Mouse (Mus musculus) C2C12 (cell line): Measurements from ENCODE around the gene Pradc1. TPM values are rescaled to one million over a fixed set of nuclear protein-coding genes. Genes with fewer than 3 reads are reported as not detected.
A peak's percentile ranks its signal among the peaks of the same experiment; 100 is the strongest.

Experiments
- H3K27me3 ChIP-seq: one replicate; pipeline ENCODE4 v1.6.1; 2011; ENCODE audit not compliant: control insufficient read depth, insufficient read depth, insufficient read length
- H3K36me3 ChIP-seq: one replicate; pipeline ENCODE4 v1.6.1; 2011; ENCODE audit not compliant: control insufficient read depth, insufficient read depth
- H3K4me3 ChIP-seq: one replicate; pipeline ENCODE4 v1.5.1; 2011; ENCODE audit warnings: mild to moderate bottlenecking, control low read depth; ENCODE audit not compliant: poor library complexity, insufficient read depth, severe bottlenecking
- H3K79me2 ChIP-seq: one replicate; pipeline ENCODE4 v1.6.1; 2011; ENCODE audit not compliant: control insufficient read depth, insufficient read depth
- H3K79me3 ChIP-seq: one replicate; pipeline ENCODE4 v1.6.1; 2011; ENCODE audit warnings: low read depth, control low read depth
- H3ac ChIP-seq: one replicate; pipeline ENCODE3; 2011; ENCODE audit warnings: low read depth; ENCODE audit not compliant: control insufficient read depth, insufficient read length
- CEBPB ChIP-seq: IDR thresholded peaks from one replicate; pipeline ENCODE4 v1.6.1; 2011; ENCODE audit warnings: low read depth, mild to moderate bottlenecking, control low read depth, moderate library complexity
- CTCF ChIP-seq: IDR thresholded peaks from one replicate; pipeline ENCODE4 v1.5.1; 2011; ENCODE audit not compliant: control insufficient read depth, insufficient read depth, insufficient read length
- FOSL1 ChIP-seq: IDR thresholded peaks from one replicate; pipeline ENCODE4 v1.8.0; 2011; ENCODE audit warnings: mild to moderate bottlenecking, low read length; ENCODE audit not compliant: poor library complexity, insufficient read depth, severe bottlenecking
- MAX ChIP-seq: IDR thresholded peaks from one replicate; pipeline ENCODE4 v1.6.1; 2011; ENCODE audit warnings: mild to moderate bottlenecking, control low read depth
- MYOD1 ChIP-seq: IDR thresholded peaks from one replicate; pipeline ENCODE4 v1.6.1; 2011; ENCODE audit warnings: low read depth; ENCODE audit not compliant: control insufficient read depth, insufficient read length
- MYOG ChIP-seq: IDR thresholded peaks from one replicate; pipeline ENCODE4 v1.6.1; 2011; ENCODE audit not compliant: control insufficient read depth, insufficient read length; ENCODE audit errors: extremely low read depth
- USF1 ChIP-seq: IDR thresholded peaks from one replicate; pipeline ENCODE4 v1.6.1; 2011; ENCODE audit warnings: low read depth, mild to moderate bottlenecking, control low read depth, moderate library complexity
- polyA plus RNA-seq: library from polyadenylated mRNA; unstranded; fragments of >200 nt; fragmentation: generic; extraction: Trizol; gene quantifications from one replicate; pipeline ENCODE4 v1.2.1, GENCODE M21; 2012; ENCODE audit warnings: missing spikeins

Pradc1 gene
- polyA plus RNA-seq, 1 experiment: 35.6 TPM

GRCm38 (mm10) chr6:85447351-85447750, 4.4 kb downstream of the Pradc1 start:
- H3K79me3 ChIP-seq: peaks cover 7% of the 10 kb centered on the region
- no peaks in the 10 kb centered on the region for H3K27me3 ChIP-seq
- H3ac ChIP-seq: no peak overlapping the region
- TF ChIP-seq MYOG (no peak), FOSL1 (no peak), CEBPB (no peak), USF1 (no peak), MYOD1 (no peak), MAX (no peak), CTCF (no peak)
- H3K4me3 ChIP-seq: no peak overlapping the region
- peaks cover 6% of the 10 kb centered on the region for H3K79me2 ChIP-seq
- H3K36me3 ChIP-seq: peaks cover 37% of the 10 kb centered on the region

DNA sequence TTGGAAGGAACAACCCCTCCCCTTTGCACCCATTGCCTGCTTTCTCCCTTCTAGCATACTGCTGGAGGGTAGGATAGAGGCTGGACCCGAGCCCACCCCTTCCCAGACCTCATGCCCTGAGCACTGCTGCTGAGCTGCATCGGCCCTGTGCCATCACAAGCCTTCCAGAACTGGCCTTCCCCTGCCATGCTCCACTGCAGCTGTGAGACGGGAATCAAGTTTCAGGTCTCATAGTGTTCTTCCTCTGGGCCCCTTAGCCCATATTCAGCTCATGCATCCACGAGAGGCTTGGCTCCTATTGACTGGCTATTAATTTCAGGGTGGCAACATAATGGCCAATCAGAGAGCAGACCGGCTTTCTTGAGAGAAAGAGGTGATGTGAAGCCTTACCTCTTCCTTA, 6.5 kb downstream of the Pradc1 start:
- TF ChIP-seq FOSL1 (no peak), MYOG (no peak), CEBPB (no peak), MAX (no peak), USF1 (no peak), MYOD1 (no peak), CTCF (no peak)
- Histone ChIP-seq H3K79me3 (peaks cover 2% of the 10 kb centered on the region), H3K4me3 (no peak overlapping the region)

DNA sequence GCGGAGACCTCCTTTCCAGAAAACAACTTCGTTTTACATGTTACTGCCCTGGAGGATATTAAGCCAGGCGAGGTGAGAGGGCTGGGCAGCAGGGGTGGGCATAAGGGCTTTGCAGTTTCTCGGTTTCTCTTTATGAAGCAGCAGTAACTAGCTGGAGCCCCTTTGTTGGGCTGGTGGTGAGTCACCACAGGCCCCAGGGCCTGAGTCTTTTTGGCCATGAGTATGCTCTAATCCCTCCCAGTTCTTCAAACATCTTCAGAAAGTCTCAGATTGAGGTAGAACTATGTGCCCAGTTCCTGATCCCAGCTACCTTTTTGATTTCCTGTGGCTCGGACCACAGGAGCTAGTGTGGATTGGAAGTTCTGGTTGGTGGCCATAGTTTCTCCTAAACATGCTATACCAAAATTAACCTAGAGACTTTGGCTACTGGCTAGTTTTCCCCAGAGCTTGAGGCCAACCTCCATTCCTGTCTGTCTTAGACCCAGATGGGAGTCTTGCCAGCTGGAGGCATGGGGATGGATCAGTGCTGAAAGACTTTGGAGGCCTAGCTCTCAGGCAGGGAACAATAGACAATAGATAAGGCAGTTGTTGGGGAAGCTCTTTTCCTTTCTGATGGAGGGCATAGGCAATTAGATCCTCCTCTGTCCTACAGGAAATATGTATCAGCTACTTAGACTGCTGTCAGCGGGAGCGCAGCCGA, 7.4 kb downstream of the Pradc1 start:
- no peak for TF ChIP-seq FOSL1
- no peak for TF ChIP-seq USF1
- no peak for TF ChIP-seq CEBPB
- no peak for TF ChIP-seq MYOD1
- H3K36me3 ChIP-seq: peaks cover 63% of the 10 kb centered on the region
- no peaks in the 10 kb centered on the region for H3K79me2 ChIP-seq
- no peaks in the 10 kb centered on the region for H3K27me3 ChIP-seq
- H3K79me3 ChIP-seq: peaks cover 2% of the 10 kb centered on the region
- no peak overlapping the region for H3K4me3 ChIP-seq
- no peak overlapping the region for H3ac ChIP-seq

More for the DNA sequence above, 6.5 kb downstream of the Pradc1 start:
- no peaks in the 10 kb centered on the region for H3K27me3 ChIP-seq
- H3K36me3 ChIP-seq: peaks cover 54% of the 10 kb centered on the region
- no peaks in the 10 kb centered on the region for H3K79me2 ChIP-seq
- H3ac ChIP-seq: no peak overlapping the region

- Histone ChIP-seq H3K36me3 (peaks cover 71% of the 10 kb centered on the region), H3K79me3 (peaks cover 3% of the 10 kb centered on the region), H3K27me3 (no peaks in the 10 kb centered on the region), H3ac (no peak overlapping the region), H3K4me3 (no peak overlapping the region), H3K79me2 (peaks cover 3% of the 10 kb centered on the region)
- TF ChIP-seq MYOD1 (peak; percentile 3), MAX (no peak)
These were observed 8.1 kb downstream of the Pradc1 start for GRCm38 (mm10) chr6:85443488-85444233.

GRCm38 (mm10) chr6:85441142-85441541, 10.6 kb downstream of the Pradc1 start:
- Histone ChIP-seq H3K4me3 (no peak overlapping the region), H3K79me3 (peaks cover 15% of the 10 kb centered on the region), H3ac (no peak overlapping the region), H3K36me3 (peaks cover 68% of the 10 kb centered on the region), H3K79me2 (peaks cover 28% of the 10 kb centered on the region), H3K27me3 (no peaks in the 10 kb centered on the region)
- TF ChIP-seq CTCF (no peak), MAX (no peak), USF1 (no peak), MYOG (no peak), MYOD1 (no peak), FOSL1 (no peak), CEBPB (no peak)

DNA sequence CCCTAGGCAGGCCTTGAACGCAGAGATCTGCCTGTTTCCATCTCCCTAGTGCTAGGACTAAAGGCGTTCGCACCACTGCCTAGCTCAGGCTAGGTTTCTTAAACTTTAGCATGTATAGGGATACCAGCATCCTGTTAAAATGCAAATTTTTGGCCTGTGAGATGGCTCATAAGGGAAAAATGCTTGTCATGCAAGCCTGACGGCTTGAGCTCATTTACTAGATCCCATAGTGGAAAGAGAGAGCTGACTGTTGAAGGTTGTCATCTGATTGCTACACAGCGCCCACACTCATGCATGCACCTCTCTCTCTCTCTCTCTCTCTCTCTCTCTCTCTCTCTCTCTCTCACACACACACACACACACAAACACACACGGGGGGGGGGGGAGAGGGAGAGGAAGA, 15.1 kb downstream of the Pradc1 start:
- H3K79me3 ChIP-seq: peaks cover 53% of the 10 kb centered on the region
- H3K4me3 ChIP-seq: no peak overlapping the region
- H3K79me2 ChIP-seq: peaks cover 73% of the 10 kb centered on the region
- TF ChIP-seq CEBPB (no peak), MYOD1 (no peak), MAX (no peak), USF1 (no peak), MYOG (no peak), CTCF (no peak), FOSL1 (no peak)
- peaks cover 37% of the 10 kb centered on the region for H3K36me3 ChIP-seq
- H3ac ChIP-seq: no peak overlapping the region
- no peaks in the 10 kb centered on the region for H3K27me3 ChIP-seq
